Mouse (Mus musculus): Measurements from ENCODE around the gene Orc3. TPM values are rescaled to one million over a fixed set of nuclear protein-coding genes. Genes with fewer than 3 reads are reported as not detected.

Orc3 gene
- total and polyA plus RNA-seq, 3 experiments: 65.7 to 156 (median 86.7) TPM

- no peak overlapping the region for H3K4me2 ChIP-seq (ENCODE audit: insufficient read depth, low read depth, poor library complexity, severe bottlenecking)
- peaks cover 3 to 18% of the 10 kb centered on the region in 2 experiments for H3K4me1 ChIP-seq (ENCODE audit: control insufficient read depth in 1 of 2, insufficient read depth in 2 of 2)
- peak overlapping the region in 1 of 3 experiments; percentile 18 for H3K4me3 ChIP-seq (replicated peaks in 1 of 3; ENCODE audit: low read depth in 2 of 3, low read length in 2 of 3, poor library complexity in 1 of 3)
- in situ Hi-C loops (cut with MboI; ENCODE audit: low pct_ligation_motif_present, low pct_unique_long_range_greater_than_20kb, low sequenced_read_pairs): no loop called here
- H3K36me3 ChIP-seq (replicated peaks in 1 of 2; ENCODE audit: control insufficient read depth in 1 of 2, insufficient read depth in 1 of 2, low read length in 1 of 2): peaks cover 56 to 74% of the 10 kb centered on the region in 2 experiments
- no peaks in the 10 kb centered on the region for H3K9me3 ChIP-seq (replicated peaks; ENCODE audit: low read length)
- H3K9ac ChIP-seq (ENCODE audit: insufficient read depth, low read depth): no peak overlapping the region
- peak overlapping the region; percentile 24; the same call in 1 of the 2 replicates for H3K27ac ChIP-seq (ENCODE audit: insufficient read depth, low read depth)
- no peaks in the 10 kb centered on the region for H3K27me3 ChIP-seq (replicated peaks)
- no peaks in the 10 kb centered on the region for H3K79me2 ChIP-seq (replicated peaks; ENCODE audit: control insufficient read depth, extremely low read depth, insufficient read depth, poor library complexity, severe bottlenecking)
- TF ChIP-seq RCOR1 (conservative IDR thresholded peaks at IDR 0.05; ENCODE audit: low read depth, low read length) (no peak), ETS1 (conservative IDR thresholded peaks at IDR 0.05; ENCODE audit: low read depth, low read length) (no peak), IRF4 (IDR thresholded peaks at IDR 0.05; ENCODE audit: low read depth, low read length) (peak; percentile 17; the same call in 1 of the 2 replicates)
- dilution Hi-C loops (cut with MboI; ENCODE audit: extremely low pct_ligation_motif_present, extremely low pct_unique_long_range_greater_than_20kb, low sequenced_read_pairs): no loop called here
- peak; percentile 14 for DNase-seq (ENCODE audit: extremely low read depth)
These were observed 38.4 kb upstream of the Orc3 start for GRCm38 (mm10) chr4:34653179-34653578.

DNA sequence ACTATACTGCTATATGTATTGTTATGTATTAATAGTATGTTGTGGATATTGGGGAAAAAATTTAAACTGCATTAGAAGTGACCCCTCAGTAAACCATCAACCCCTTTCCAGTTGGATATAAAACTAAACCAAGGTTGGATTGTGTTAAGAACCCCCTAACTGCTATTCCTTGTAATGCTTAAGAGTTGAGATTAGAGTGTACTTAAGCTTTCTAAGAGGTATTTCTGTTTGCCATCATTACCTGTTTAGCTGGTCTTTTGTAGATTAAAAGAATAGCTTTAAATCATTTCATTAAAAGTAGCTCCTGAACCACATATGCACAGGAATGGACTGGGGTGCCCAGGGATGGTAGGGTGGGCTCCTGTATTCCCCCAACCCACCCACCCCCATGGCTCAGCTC is 30.0 kb upstream of the Orc3 start:
- in situ Hi-C loops (cut with MboI; ENCODE audit: low pct_ligation_motif_present, low pct_unique_long_range_greater_than_20kb, low sequenced_read_pairs): no loop called here
- Histone ChIP-seq H3K79me2 (replicated peaks; ENCODE audit: control insufficient read depth, extremely low read depth, insufficient read depth, poor library complexity, severe bottlenecking) (no peaks in the 10 kb centered on the region), H3K4me3 (replicated peaks in 1 of 3; ENCODE audit: low read depth in 2 of 3, low read length in 2 of 3, poor library complexity in 1 of 3) (no peak overlapping the region), H3K9ac (ENCODE audit: insufficient read depth, low read depth) (no peak overlapping the region), H3K9me3 (replicated peaks; ENCODE audit: low read length) (no peaks in the 10 kb centered on the region), H3K4me2 (ENCODE audit: insufficient read depth, low read depth, poor library complexity, severe bottlenecking) (no peak overlapping the region), H3K4me1 (ENCODE audit: control insufficient read depth in 1 of 2, insufficient read depth in 2 of 2) (no peaks in the 10 kb centered on the region), H3K27ac (ENCODE audit: insufficient read depth, low read depth) (no peak overlapping the region), H3K36me3 (replicated peaks in 1 of 2; ENCODE audit: control insufficient read depth in 1 of 2, insufficient read depth in 1 of 2, low read length in 1 of 2) (peaks cover 52 to 81% of the 10 kb centered on the region in 2 experiments), H3K27me3 (replicated peaks) (no peaks in the 10 kb centered on the region)
- TF ChIP-seq GABPA (IDR thresholded peaks at IDR 0.05; ENCODE audit: insufficient replicate concordance, low read depth, low read length) (no peak), MEF2A (IDR thresholded peaks at IDR 0.05; ENCODE audit: borderline replicate concordance, low read depth, low read length) (no peak), ZNF384 (IDR thresholded peaks at IDR 0.05; ENCODE audit: low read depth, low read length) (no peak), RAD21 (IDR thresholded peaks at IDR 0.05; ENCODE audit: low read depth, low read length) (no peak), NELFE (IDR thresholded peaks at IDR 0.05; ENCODE audit: low read depth, low read length) (no peak), USF1 (IDR thresholded peaks at IDR 0.05; ENCODE audit: low read depth, low read length) (no peak), JUND (conservative IDR thresholded peaks at IDR 0.05; ENCODE audit: low read depth, low read length) (no peak), JUN (IDR thresholded peaks at IDR 0.05; ENCODE audit: insufficient read depth, low read depth, low read length) (no peak), CHD2 (IDR thresholded peaks at IDR 0.05; ENCODE audit: low read length) (no peak), MXI1 (IDR thresholded peaks at IDR 0.05; ENCODE audit: low read depth, low read length) (no peak), NRF1 (IDR thresholded peaks at IDR 0.05; ENCODE audit: low read depth, low read length) (no peak), IRF4 (IDR thresholded peaks at IDR 0.05; ENCODE audit: low read depth, low read length) (no peak), EP300 (IDR thresholded peaks at IDR 0.05; ENCODE audit: low read length) (no peak), POLR2AphosphoS2 (IDR thresholded peaks at IDR 0.05; ENCODE audit: low read depth, low read length) (no peak), MAFK (IDR thresholded peaks at IDR 0.05; ENCODE audit: insufficient replicate concordance, low read length) (no peak), E2F4 (IDR thresholded peaks at IDR 0.05; ENCODE audit: insufficient replicate concordance, low read depth, low read length) (no peak), POLR2A (IDR thresholded peaks at IDR 0.05; ENCODE audit: low read depth, low read length) (no peak)
- no peak for DNase-seq (ENCODE audit: extremely low read depth)
- dilution Hi-C loops (cut with MboI; ENCODE audit: extremely low pct_ligation_motif_present, extremely low pct_unique_long_range_greater_than_20kb, low sequenced_read_pairs): no loop called here

Measured in CH12.LX (cell line).